Mouse (Mus musculus) cortical plate, adult 2 months (tissue): ENCODE results near the gene Esr1.

Experiments
- CTCF ChIP-seq: fragments of 200-500 bp; IDR thresholded peaks from 2 replicates; pipeline ENCODE4 v1.5.1; 2011; ENCODE audit warnings: mild to moderate bottlenecking, control low read depth, low read length; ENCODE audit not compliant: insufficient read depth; ENCODE audit errors: extremely low read depth
- POLR2A ChIP-seq: fragments of 200-500 bp; IDR thresholded peaks from 2 replicates; pipeline ENCODE4 v1.6.1; 2011; ENCODE audit warnings: mild to moderate bottlenecking, low read length, control low read depth; ENCODE audit not compliant: insufficient read depth; ENCODE audit errors: extremely low read depth

DNA sequence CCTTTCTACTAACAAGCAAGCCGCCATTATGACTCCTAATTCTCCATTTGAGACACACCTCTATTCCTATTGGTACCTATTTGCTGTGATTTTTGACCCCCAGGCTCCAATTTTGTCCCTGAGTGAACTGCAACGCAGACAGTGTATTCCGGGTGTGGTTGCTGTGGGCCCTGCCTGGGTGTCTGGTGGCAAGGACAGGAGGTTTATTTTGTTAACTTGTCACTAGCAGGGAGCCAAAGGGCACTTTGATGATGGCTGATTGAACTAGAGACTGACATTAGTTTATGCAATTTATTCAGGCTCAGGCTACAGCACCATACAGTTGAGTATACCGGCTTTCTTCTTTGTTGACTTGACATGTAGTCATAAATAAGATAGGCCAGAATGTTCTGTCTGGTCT lies 13.2 kb downstream of the Esr1 start:
- TF ChIP-seq POLR2A (no peak), CTCF (no peak)
